Mouse (Mus musculus): ENCODE measurements around the gene Olfr98. TPM values are rescaled to one million over a fixed set of nuclear protein-coding genes. Genes with fewer than 3 reads are reported as not detected.

Gene Olfr98
- not detected in 2 replicates for total RNA-seq (2014; rRNA removed; ENCODE audit: low replicate concordance)
- polyA plus RNA-seq (2015; fragmentation: Nextera tagmentation; extraction: Ambion mirVana) = not detected in 2 replicates

DNA sequence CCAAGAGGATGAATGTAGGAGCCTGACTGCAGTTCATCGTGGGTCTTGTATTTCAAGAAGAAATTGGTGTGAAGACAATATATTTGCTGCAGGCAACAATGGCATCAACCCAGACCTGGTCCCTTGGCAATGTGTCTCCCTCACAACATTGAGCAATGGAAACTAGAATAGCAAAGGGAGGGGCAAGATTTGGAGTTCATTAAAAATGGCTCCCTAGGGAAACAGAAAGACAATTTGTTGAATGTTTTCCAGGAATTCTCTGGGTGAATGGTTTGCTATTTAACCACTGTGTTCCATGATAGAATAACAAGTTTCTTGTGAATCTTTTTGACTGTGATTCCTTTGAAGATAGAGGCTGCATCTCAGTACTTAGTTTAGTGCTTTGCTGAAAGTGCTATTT, at the start of gene Olfr98:
Gene Olfr98, minus strand, starts transcription at position 124 of the 400 bp plus-strand sequence.
- ATAC-seq (ENCODE audit: insufficient read depth, low read depth) (no peak), DNase-seq (ENCODE audit: low spot score) (no peak)
- no peaks in the 10 kb centered on the region for H3K9me3 ChIP-seq (replicated peaks; ENCODE audit: control insufficient read depth, low read length)
- no peak for TF ChIP-seq CTCF (IDR thresholded peaks at IDR 0.05; ENCODE audit: low read depth)
- no peak for TF ChIP-seq EP300 (IDR thresholded peaks at IDR 0.05; ENCODE audit: low read depth)
- H3K27ac ChIP-seq (ENCODE audit: low read depth) = no peak within 1 kb of the TSS
- H3K4me3 ChIP-seq (ENCODE audit: low read depth, low read length) = no peak within 1 kb of the TSS
- H3K27me3 ChIP-seq (ENCODE audit: control insufficient read depth, insufficient read depth, low read length) = no peaks in the 10 kb centered on the region
- H3K36me3 ChIP-seq (replicated peaks; ENCODE audit: control insufficient read depth, insufficient read depth, low read length) = no peaks in the 10 kb centered on the region
- H3K9ac ChIP-seq (replicated peaks; ENCODE audit: low read depth, low read length) = no peak within 1 kb of the TSS
- H3K4me2 ChIP-seq (ENCODE audit: low read depth, low read length) = no peak within 1 kb of the TSS
- 48% methylated on average over 1 of the region's 1 CpGs for WGBS
- no peaks in the 10 kb centered on the region for H3K4me1 ChIP-seq (ENCODE audit: control insufficient read depth, insufficient read depth)

DNA sequence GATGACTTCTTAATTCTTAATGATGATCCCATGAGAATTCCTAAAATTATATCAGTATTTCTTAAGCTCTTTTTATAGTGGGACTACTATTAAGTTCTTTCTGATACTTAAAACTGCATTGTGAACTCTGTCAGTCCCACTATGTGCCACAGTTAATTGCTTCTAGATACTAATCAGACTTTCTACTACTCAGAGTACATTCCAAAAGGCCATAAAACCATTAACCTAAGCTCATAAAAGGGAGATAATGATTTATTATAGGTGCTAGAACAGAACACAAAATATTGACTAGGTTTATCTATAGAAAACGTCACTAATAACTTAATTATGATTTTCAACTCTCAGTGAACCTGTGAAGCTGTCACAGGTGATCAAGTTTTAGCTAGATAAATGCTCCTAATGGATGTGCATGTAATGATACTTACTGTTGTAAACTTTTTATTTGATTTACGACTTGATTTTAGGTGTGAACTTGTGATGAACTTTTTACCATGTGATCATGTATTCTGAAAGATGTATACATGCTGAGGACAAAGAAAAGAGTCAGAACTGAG, 46.7 kb upstream of the Olfr98 start:
- Histone ChIP-seq H3K36me3 (replicated peaks; ENCODE audit: control insufficient read depth, insufficient read depth, low read length) (no peaks in the 10 kb centered on the region), H3K4me2 (ENCODE audit: low read depth, low read length) (no peak overlapping the region), H3K27me3 (ENCODE audit: control insufficient read depth, insufficient read depth, low read length) (no peaks in the 10 kb centered on the region), H3K4me3 (ENCODE audit: low read depth, low read length) (no peak overlapping the region), H3K4me1 (ENCODE audit: control insufficient read depth, insufficient read depth) (no peaks in the 10 kb centered on the region), H3K9me3 (replicated peaks; ENCODE audit: control insufficient read depth, low read length) (no peaks in the 10 kb centered on the region), H3K27ac (ENCODE audit: low read depth) (no peak overlapping the region), H3K9ac (replicated peaks; ENCODE audit: low read depth, low read length) (no peak overlapping the region)
- WGBS = 27% methylated on average over 2 of the region's 2 CpGs
- no peak for DNase-seq (ENCODE audit: low spot score)
- TF ChIP-seq CTCF (IDR thresholded peaks at IDR 0.05; ENCODE audit: low read depth) = no peak
- no peak for TF ChIP-seq EP300 (IDR thresholded peaks at IDR 0.05; ENCODE audit: low read depth)
- ATAC-seq (ENCODE audit: insufficient read depth, low read depth) = no peak

DNA sequence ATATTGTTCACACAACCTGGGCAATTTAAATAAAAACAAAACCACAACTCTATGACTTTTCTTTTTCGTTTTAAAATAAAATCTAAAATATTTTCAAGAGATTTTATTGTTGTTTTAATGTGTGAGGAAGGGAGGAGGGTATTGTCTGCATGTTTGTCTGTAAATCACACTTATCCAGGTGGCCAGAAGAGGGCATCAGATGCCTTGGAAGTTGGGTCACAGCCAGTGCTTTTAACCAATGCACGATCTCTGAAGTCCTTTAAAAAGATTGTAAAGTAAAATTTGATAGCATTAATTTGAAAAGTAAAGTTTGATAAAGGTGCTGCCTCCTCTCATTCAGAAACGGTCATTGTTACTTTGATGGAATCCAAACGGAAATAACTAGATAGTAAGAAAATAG, 44.9 kb upstream of the Olfr98 start:
- H3K9me3 ChIP-seq (replicated peaks; ENCODE audit: control insufficient read depth, low read length) = no peaks in the 10 kb centered on the region
- no peak for ATAC-seq (ENCODE audit: insufficient read depth, low read depth)

GRCm38 (mm10) chr17:37304213-37304612, 40.7 kb upstream of the Olfr98 start, which contains the start of gene Olfr101:
Olfr101 (minus strand) TSS chr17:37304313.
- H3K36me3 ChIP-seq (replicated peaks; ENCODE audit: control insufficient read depth, insufficient read depth, low read length) = no peaks in the 10 kb centered on the region
- TF ChIP-seq CTCF (IDR thresholded peaks at IDR 0.05; ENCODE audit: low read depth) (no peak), EP300 (IDR thresholded peaks at IDR 0.05; ENCODE audit: low read depth) (no peak)
- H3K4me3 ChIP-seq (ENCODE audit: low read depth, low read length) = no peak within 1 kb of the TSS
- no peak within 1 kb of the TSS for H3K4me2 ChIP-seq (ENCODE audit: low read depth, low read length)
- DNase-seq (ENCODE audit: low spot score) = no peak
- 63% methylated on average over 4 of the region's 4 CpGs for WGBS
- no peaks in the 10 kb centered on the region for H3K9me3 ChIP-seq (replicated peaks; ENCODE audit: control insufficient read depth, low read length)
- ATAC-seq (ENCODE audit: insufficient read depth, low read depth) = no peak
- H3K9ac ChIP-seq (replicated peaks; ENCODE audit: low read depth, low read length) = no peak within 1 kb of the TSS
- H3K27ac ChIP-seq (ENCODE audit: low read depth) = no peak within 1 kb of the TSS
- H3K27me3 ChIP-seq (ENCODE audit: control insufficient read depth, insufficient read depth, low read length) = no peaks in the 10 kb centered on the region
- H3K4me1 ChIP-seq (ENCODE audit: control insufficient read depth, insufficient read depth) = no peaks in the 10 kb centered on the region

More for the DNA sequence above, 44.9 kb upstream of the Olfr98 start:
- Histone ChIP-seq H3K27me3 (ENCODE audit: control insufficient read depth, insufficient read depth, low read length) (no peaks in the 10 kb centered on the region), H3K9ac (replicated peaks; ENCODE audit: low read depth, low read length) (no peak overlapping the region), H3K4me2 (ENCODE audit: low read depth, low read length) (no peak overlapping the region), H3K4me3 (ENCODE audit: low read depth, low read length) (no peak overlapping the region), H3K36me3 (replicated peaks; ENCODE audit: control insufficient read depth, insufficient read depth, low read length) (no peaks in the 10 kb centered on the region), H3K4me1 (ENCODE audit: control insufficient read depth, insufficient read depth) (no peaks in the 10 kb centered on the region), H3K27ac (ENCODE audit: low read depth) (no peak overlapping the region)
- TF ChIP-seq CTCF (IDR thresholded peaks at IDR 0.05; ENCODE audit: low read depth) (no peak), EP300 (IDR thresholded peaks at IDR 0.05; ENCODE audit: low read depth) (no peak)
- no peak for DNase-seq (ENCODE audit: low spot score)
- 24% methylated on average over 4 of the region's 4 CpGs for WGBS

- WGBS = 60% methylated on average over 1 of the region's 1 CpGs
- Histone ChIP-seq H3K27ac (ENCODE audit: low read depth) (no peak within 1 kb of the TSS), H3K36me3 (replicated peaks; ENCODE audit: control insufficient read depth, insufficient read depth, low read length) (no peaks in the 10 kb centered on the region), H3K9me3 (replicated peaks; ENCODE audit: control insufficient read depth, low read length) (no peaks in the 10 kb centered on the region), H3K4me1 (ENCODE audit: control insufficient read depth, insufficient read depth) (no peaks in the 10 kb centered on the region), H3K4me2 (ENCODE audit: low read depth, low read length) (no peak within 1 kb of the TSS), H3K4me3 (ENCODE audit: low read depth, low read length) (no peak within 1 kb of the TSS), H3K27me3 (ENCODE audit: control insufficient read depth, insufficient read depth, low read length) (no peaks in the 10 kb centered on the region), H3K9ac (replicated peaks; ENCODE audit: low read depth, low read length) (no peak within 1 kb of the TSS)
- no peak for TF ChIP-seq EP300 (IDR thresholded peaks at IDR 0.05; ENCODE audit: low read depth)
- TF ChIP-seq CTCF (IDR thresholded peaks at IDR 0.05; ENCODE audit: low read depth) = no peak
- ATAC-seq (ENCODE audit: insufficient read depth, low read depth) (no peak), DNase-seq (ENCODE audit: low spot score) (no peak)
Observed at GRCm38 (mm10) chr17:37283360-37283759, 19.8 kb upstream of the Olfr98 start, which contains the start of gene Olfr99. Olfr99 (minus strand) TSS chr17:37283460.

- Histone ChIP-seq H3K4me3 (ENCODE audit: low read depth, low read length) (no peak overlapping the region), H3K4me2 (ENCODE audit: low read depth, low read length) (no peak overlapping the region), H3K27me3 (ENCODE audit: control insufficient read depth, insufficient read depth, low read length) (no peaks in the 10 kb centered on the region), H3K9ac (replicated peaks; ENCODE audit: low read depth, low read length) (no peak overlapping the region), H3K4me1 (ENCODE audit: control insufficient read depth, insufficient read depth) (no peaks in the 10 kb centered on the region), H3K27ac (ENCODE audit: low read depth) (no peak overlapping the region), H3K36me3 (replicated peaks; ENCODE audit: control insufficient read depth, insufficient read depth, low read length) (no peaks in the 10 kb centered on the region), H3K9me3 (replicated peaks; ENCODE audit: control insufficient read depth, low read length) (no peaks in the 10 kb centered on the region)
- no peak for DNase-seq (ENCODE audit: low spot score)
- TF ChIP-seq CTCF (IDR thresholded peaks at IDR 0.05; ENCODE audit: low read depth) (no peak), EP300 (IDR thresholded peaks at IDR 0.05; ENCODE audit: low read depth) (no peak)
- ATAC-seq (ENCODE audit: insufficient read depth, low read depth) = no peak
- 50% methylated on average over 1 of the region's 1 CpGs for WGBS
Observed at GRCm38 (mm10) chr17:37280331-37280730, 16.8 kb upstream of the Olfr98 start.

Measured in heart, postnatal 0 days (tissue).